Mouse (Mus musculus): ENCODE results near the gene Ano2.

GRCm38 (mm10) chr6:125747322-125747930, 57.2 kb downstream of the Ano2 start:
- TF ChIP-seq CTCF (IDR thresholded peaks at IDR 0.05; ENCODE audit: control insufficient read depth, insufficient read depth, insufficient replicate concordance, low read depth, low read length) = no peak
- TF ChIP-seq POLR2A (IDR thresholded peaks at IDR 0.05; ENCODE audit: control insufficient read depth, low read depth, low read length) = no peak
